Mouse (Mus musculus): ENCODE measurements around the gene Cmpk1. TPM values are rescaled to one million over a fixed set of nuclear protein-coding genes. Genes with fewer than 3 reads are reported as not detected.

The Cmpk1 gene
- polyA plus RNA-seq, 1 experiment from 2014 or later, result 117 TPM

DNA sequence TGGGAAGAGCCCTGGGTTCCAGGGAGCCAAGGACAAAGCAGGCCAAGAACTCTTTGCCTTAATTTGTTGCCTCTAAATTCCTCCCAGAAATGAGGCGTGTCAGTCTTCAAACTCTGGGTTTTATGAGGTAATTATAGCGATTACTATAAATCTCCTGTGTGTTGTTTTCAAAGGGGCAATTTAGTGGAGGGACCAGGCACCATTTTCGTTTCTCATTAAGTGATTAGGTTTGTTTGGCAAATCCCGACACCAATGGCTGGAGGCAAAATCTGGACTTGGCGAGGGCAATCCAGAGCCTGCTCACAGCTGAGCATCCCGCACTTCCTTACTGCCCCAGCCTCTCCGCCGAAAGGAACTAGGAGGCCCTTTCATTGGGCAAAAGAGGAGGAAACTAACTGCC lies 44.5 kb downstream of the Cmpk1 start:
- H3K9ac ChIP-seq, result no peak overlapping the region
- H3K4me2 ChIP-seq, result no peak overlapping the region
- no peaks in the 10 kb centered on the region for H3K4me1 ChIP-seq
- H3K27me3 ChIP-seq (replicated peaks), result no peaks in the 10 kb centered on the region
- no peak for ATAC-seq (ENCODE audit: insufficient read depth, low FRiP score, low read depth)
- H3K4me3 ChIP-seq (replicated peaks), result no peak overlapping the region
- no peak overlapping the region for H3K27ac ChIP-seq
- H3K36me3 ChIP-seq, result no peaks in the 10 kb centered on the region
- H3K9me3 ChIP-seq, result no peaks in the 10 kb centered on the region
- WGBS, result 58% methylated on average over 8 of the region's 8 CpGs

DNA sequence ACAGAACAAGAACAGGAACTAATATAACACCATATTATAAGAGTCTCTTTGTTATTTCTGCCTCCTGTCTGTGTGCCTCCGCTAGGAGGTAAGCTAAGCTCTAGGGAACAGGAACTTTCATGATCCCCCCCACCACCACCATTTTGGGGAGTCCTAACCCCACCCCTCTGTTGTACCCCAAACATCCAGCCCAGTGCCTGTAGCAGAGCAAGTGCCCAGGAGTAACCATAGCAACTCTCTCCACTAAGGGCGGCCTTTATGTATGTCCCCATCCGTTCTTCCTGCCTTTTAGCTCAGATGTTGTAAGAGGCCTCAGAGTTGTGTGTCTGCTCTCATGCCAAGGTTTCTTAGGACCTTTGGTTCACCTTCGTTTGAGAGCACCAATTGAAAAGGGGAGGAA lies 44.9 kb downstream of the Cmpk1 start:
- Histone ChIP-seq H3K4me1 (no peaks in the 10 kb centered on the region), H3K4me2 (no peak overlapping the region), H3K9ac (no peak overlapping the region), H3K27me3 (replicated peaks) (no peaks in the 10 kb centered on the region), H3K4me3 (replicated peaks) (no peak overlapping the region), H3K9me3 (no peaks in the 10 kb centered on the region), H3K27ac (no peak overlapping the region), H3K36me3 (no peaks in the 10 kb centered on the region)
- no peak for ATAC-seq (ENCODE audit: insufficient read depth, low FRiP score, low read depth)
- 52% methylated on average over 4 of the region's 4 CpGs for WGBS

DNA sequence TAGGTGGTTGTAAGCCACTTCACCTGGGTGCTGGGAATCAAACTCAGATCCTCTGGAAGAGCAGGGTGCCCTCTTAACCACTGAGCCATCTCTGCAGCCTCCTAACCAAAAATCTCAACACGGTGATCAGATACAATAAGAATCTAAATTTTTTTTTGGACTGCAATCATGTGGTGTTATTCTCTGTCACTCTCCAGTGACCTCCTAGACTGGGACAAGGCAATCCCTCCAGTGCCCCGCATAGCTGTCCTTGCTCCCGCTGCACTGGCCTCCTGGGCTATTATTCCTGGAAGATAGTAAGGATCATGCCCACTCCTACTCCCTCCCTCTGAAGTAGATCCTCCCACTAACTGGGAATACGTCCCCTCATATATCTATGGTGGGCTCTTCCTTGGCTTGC lies 45.7 kb downstream of the Cmpk1 start:
- Histone ChIP-seq H3K9ac (no peak overlapping the region), H3K27ac (no peak overlapping the region), H3K9me3 (no peaks in the 10 kb centered on the region), H3K27me3 (replicated peaks) (no peaks in the 10 kb centered on the region), H3K4me1 (no peaks in the 10 kb centered on the region), H3K4me3 (replicated peaks) (no peak overlapping the region), H3K36me3 (no peaks in the 10 kb centered on the region), H3K4me2 (no peak overlapping the region)
- ATAC-seq (ENCODE audit: insufficient read depth, low FRiP score, low read depth), result no peak
- whole genome bisulfite sequencing, result 85% methylated on average over 4 of the region's 4 CpGs

DNA sequence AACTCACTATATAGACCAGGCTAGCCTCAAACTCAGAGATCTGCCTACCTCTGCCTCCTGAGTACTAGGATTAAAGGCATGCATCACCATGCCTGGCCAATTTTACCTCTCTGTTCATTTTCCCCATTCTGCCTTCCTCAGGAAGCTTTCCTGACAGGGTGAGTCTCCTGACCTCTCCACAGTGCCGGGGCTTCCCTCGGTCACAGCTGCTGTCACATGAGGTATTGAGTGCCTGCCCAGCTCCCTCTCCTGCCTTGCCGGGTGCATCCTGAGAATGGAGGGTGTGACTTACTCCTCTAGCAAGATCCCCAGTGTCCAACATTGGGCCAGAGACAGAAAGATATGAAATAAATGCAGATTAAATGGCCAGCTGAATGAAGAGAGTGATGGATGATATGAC lies 48.8 kb downstream of the Cmpk1 start:
- no peak for ATAC-seq (ENCODE audit: insufficient read depth, low FRiP score, low read depth)
- 53% methylated on average over 3 of the region's 3 CpGs for WGBS
- Histone ChIP-seq H3K36me3 (no peaks in the 10 kb centered on the region), H3K4me1 (no peaks in the 10 kb centered on the region), H3K9me3 (no peaks in the 10 kb centered on the region), H3K27me3 (replicated peaks) (no peaks in the 10 kb centered on the region), H3K4me2 (no peak overlapping the region), H3K27ac (no peak overlapping the region), H3K9ac (no peak overlapping the region), H3K4me3 (replicated peaks) (no peak overlapping the region)

DNA sequence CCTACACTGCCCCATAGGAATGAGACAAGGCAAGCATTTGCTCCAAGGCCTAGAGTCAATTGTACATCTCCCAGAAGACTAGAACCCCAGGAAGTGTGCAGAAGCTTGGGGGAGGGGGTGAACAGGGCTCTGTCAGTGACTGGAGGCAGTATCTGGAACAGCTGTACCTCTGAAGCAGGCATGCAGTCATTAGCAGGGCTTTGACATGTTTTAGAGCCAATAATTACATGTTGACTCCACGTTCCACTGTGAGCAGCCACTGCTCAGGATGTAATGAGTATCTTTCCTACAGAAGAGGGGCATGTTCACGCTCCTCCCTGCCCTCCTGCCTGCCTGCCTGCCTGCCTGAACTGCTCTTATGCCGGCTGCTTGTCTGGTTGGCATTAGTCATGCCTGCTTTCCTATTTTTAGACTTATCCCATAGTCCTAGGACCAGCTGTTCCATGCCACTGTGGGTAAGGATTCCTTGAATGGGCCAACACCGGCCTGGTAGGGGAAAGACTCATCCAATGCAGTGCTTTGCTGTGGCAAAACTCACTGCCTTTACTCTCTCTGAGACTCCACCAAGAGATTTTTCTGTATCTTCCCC lies 49.5 kb downstream of the Cmpk1 start:
- WGBS, result 66% methylated on average over 4 of the region's 4 CpGs
- H3K9ac ChIP-seq, result no peak overlapping the region
- H3K36me3 ChIP-seq, result no peaks in the 10 kb centered on the region
- no peaks in the 10 kb centered on the region for H3K4me1 ChIP-seq
- H3K9me3 ChIP-seq, result no peaks in the 10 kb centered on the region
- H3K27me3 ChIP-seq (replicated peaks), result no peaks in the 10 kb centered on the region
- ATAC-seq (ENCODE audit: insufficient read depth, low FRiP score, low read depth), result no peak
- H3K27ac ChIP-seq, result no peak overlapping the region
- H3K4me3 ChIP-seq (replicated peaks), result no peak overlapping the region
- no peak overlapping the region for H3K4me2 ChIP-seq

DNA sequence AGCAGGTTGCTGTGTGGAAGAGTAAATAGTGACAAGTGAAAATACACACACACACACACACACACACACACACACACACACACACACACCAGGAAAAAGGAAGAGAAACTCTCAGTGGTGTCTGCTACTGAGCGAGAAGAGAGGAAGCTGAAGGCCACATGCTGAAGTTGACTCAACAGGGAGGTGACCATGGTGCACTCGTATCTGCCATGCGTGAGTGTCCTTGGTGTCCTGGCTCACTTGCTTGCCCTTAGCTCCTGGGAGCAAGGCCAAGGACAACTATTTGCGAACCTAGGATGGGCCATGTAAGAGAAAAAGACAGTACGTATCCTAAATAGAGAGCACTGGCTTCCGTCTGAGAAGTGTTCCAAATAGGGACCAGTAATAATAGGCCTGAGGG lies 52.9 kb downstream of the Cmpk1 start:
- Histone ChIP-seq H3K36me3 (no peaks in the 10 kb centered on the region), H3K4me3 (replicated peaks) (no peak overlapping the region), H3K9ac (no peak overlapping the region), H3K27me3 (replicated peaks) (peaks cover 10% of the 10 kb centered on the region; the same call in 1 of the 2 replicates), H3K27ac (no peak overlapping the region), H3K4me2 (no peak overlapping the region), H3K4me1 (no peaks in the 10 kb centered on the region), H3K9me3 (no peaks in the 10 kb centered on the region)
- 82% methylated on average over 6 of the region's 6 CpGs for WGBS
- ATAC-seq (ENCODE audit: insufficient read depth, low FRiP score, low read depth), result no peak

DNA sequence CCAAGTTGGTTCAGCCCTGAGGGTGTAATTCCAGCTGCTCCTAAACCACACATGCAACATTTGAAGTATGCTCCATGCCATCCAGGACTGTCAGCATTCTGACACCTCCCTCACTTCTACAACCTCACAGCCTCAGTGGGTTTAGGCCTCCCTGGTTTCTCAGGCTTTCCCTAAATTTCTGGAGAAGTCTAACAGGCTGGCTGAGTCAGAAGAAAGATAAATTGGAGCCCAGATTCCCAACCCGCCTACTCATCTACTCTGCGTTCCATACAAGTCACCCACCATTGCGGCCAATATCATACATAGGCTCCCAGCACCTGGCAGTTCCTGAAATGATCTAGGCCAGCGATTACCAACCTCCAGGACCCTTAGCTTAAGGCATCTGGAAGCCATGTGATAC lies 54.3 kb downstream of the Cmpk1 start:
- Histone ChIP-seq H3K9ac (no peak overlapping the region), H3K4me2 (no peak overlapping the region), H3K4me1 (no peaks in the 10 kb centered on the region), H3K4me3 (replicated peaks) (no peak overlapping the region), H3K27ac (no peak overlapping the region), H3K9me3 (no peaks in the 10 kb centered on the region), H3K27me3 (replicated peaks) (peaks cover 22% of the 10 kb centered on the region), H3K36me3 (no peaks in the 10 kb centered on the region)
- 87% methylated on average over 4 of the region's 4 CpGs for WGBS
- no peak for ATAC-seq (ENCODE audit: insufficient read depth, low FRiP score, low read depth)

DNA sequence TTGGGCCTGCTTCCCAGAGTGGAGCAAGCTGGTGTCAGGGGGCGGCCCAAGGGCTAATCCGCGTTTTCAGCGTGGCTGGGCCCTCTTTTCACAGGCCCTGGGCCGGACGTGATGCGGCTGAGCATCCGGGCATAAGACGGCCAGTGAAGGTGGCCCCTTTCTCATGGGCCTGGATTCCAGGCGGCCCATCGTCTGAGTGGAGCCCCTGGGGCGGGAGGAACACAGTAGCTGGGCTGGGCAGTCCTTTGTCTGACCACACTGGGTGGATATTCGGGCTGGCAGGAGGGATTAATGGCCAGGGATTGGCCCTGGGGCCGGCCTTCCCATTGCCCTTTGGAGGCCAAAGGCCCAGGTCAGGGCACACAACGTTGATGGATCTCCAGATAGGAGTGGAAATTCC lies 57.9 kb downstream of the Cmpk1 start:
- H3K27me3 ChIP-seq (replicated peaks), result peaks cover 58% of the 10 kb centered on the region
- WGBS, result 42% methylated on average over 15 of the region's 15 CpGs

DNA sequence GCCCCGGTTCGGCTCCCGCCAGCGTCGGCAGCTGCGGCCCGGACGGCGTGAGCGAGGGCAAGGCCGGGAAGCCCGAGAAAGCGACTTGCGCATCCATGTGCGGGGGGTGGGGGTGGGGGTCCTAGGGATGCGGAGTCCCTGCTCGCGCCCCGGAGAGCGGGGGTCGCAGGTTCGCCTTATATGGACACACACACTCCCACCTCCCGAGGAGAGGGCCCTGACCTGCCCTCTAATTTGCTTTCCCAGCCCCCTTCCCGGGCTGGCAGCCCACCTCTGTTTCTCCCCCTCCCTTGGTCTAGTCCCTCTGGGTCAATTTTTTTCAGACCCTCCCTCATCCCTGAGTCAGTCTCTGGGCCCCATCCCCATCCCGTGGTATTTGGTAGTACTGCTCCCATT lies 61.1 kb downstream of the Cmpk1 start, which contains the start of gene Foxe3:
Foxe3 (minus strand) TSS at position 97 of the 396 bp plus-strand sequence.
- H3K27me3 ChIP-seq (replicated peaks), result peaks cover 78% of the 10 kb centered on the region
- H3K4me3 ChIP-seq (replicated peaks), result peak within 1 kb of the TSS; percentile 43
- H3K4me1 ChIP-seq, result peaks cover 16% of the 10 kb centered on the region
- no peak for ATAC-seq (ENCODE audit: insufficient read depth, low FRiP score, low read depth)
- H3K27ac ChIP-seq, result no peak within 1 kb of the TSS
- H3K36me3 ChIP-seq, result no peaks in the 10 kb centered on the region
- no peak within 1 kb of the TSS for H3K9ac ChIP-seq
- no peaks in the 10 kb centered on the region for H3K9me3 ChIP-seq
- WGBS, result 2% methylated on average over 22 of the region's 25 CpGs
- peak within 1 kb of the TSS; percentile 79 for H3K4me2 ChIP-seq

More for the DNA sequence above, 57.9 kb downstream of the Cmpk1 start:
- H3K36me3 ChIP-seq, result no peaks in the 10 kb centered on the region
- H3K4me3 ChIP-seq (replicated peaks), result no peak overlapping the region
- ATAC-seq (ENCODE audit: insufficient read depth, low FRiP score, low read depth), result no peak
- no peak overlapping the region for H3K9ac ChIP-seq
- H3K27ac ChIP-seq, result no peak overlapping the region
- peaks cover 16% of the 10 kb centered on the region for H3K4me1 ChIP-seq
- no peak overlapping the region for H3K4me2 ChIP-seq
- no peaks in the 10 kb centered on the region for H3K9me3 ChIP-seq

DNA sequence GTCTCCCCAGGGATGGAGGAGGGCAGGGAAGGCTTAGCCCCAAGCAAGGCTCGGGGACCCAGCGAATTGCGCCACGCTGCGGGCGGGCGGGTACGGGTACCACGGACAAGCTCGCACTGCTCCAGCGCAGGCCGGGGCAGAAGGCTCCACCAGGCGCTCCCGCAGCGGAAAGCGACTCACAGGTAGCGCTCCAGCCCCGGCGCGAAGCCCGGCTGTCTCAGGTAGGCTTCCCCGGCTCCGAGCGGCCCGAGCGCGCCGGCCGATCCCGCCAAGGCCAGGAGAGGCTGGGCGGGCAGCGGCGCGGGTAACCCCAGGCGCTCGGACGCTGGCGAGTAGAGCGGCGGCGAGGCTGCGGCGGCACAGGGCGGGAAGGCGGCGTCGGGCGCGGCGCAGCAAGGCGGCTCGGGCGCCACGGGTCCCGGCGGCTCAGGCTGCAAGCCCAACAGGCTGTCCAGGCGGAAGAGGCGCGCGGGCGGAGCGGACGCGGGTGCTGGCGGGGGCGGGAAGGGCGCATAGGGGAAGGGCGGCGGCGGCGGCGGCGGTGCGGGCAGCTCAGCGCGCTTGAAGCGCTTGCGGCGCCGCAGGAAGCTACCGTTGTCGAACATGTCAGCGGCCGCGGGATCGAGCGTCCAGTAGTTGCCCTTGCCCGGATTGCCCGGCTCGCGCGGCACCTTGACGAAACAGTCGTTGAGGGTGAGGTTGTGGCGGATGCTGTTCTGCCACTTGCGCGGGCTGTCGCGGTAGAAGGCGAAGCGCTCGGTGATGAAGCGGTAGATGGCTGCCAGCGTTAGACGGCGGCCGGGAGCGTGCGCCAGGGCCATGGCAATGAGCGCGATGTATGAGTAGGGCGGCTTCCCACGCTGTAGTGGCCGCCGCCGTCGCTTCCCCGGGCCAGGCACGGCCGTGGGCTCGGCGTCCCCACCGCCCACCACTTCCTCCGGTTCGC lies 61.8 kb downstream of the Cmpk1 start:
- Histone ChIP-seq H3K36me3 (no peaks in the 10 kb centered on the region), H3K9me3 (no peaks in the 10 kb centered on the region), H3K27ac (no peak overlapping the region), H3K4me1 (peaks cover 16% of the 10 kb centered on the region), H3K4me3 (replicated peaks) (peak overlapping the region; percentile 43), H3K9ac (no peak overlapping the region), H3K4me2 (peak overlapping the region; percentile 79), H3K27me3 (replicated peaks) (peaks cover 74% of the 10 kb centered on the region)
- ATAC-seq (ENCODE audit: insufficient read depth, low FRiP score, low read depth), result peak; percentile 39; the same call in 1 of the 2 replicates
- under 1% methylated on average over 124 of the region's 125 CpGs for WGBS

DNA sequence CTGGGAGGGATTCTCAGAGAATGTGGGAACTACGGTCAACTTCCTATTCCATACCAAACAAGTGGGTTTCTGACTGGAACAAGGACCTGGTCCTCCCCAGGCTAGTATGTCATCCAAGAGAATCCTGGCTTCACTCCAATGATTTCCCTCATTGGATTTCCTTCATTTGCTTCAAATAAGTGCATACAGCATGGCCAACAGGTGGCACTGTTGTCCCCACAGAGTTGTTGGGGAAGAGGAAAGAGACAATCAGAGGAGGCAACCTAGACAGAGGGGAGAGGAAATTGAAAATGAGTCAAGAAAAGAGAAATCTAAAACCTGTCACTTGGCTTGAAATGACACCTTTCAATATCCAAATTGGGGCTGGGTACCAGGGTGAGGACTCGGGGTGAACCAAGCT lies 70.0 kb downstream of the Cmpk1 start:
- no peaks in the 10 kb centered on the region for H3K4me1 ChIP-seq
- H3K27ac ChIP-seq, result no peak overlapping the region
- H3K4me2 ChIP-seq, result no peak overlapping the region
- no peak overlapping the region for H3K9ac ChIP-seq
- H3K36me3 ChIP-seq, result no peaks in the 10 kb centered on the region
- no peaks in the 10 kb centered on the region for H3K9me3 ChIP-seq
- no peak overlapping the region for H3K4me3 ChIP-seq (replicated peaks)
- WGBS, result 46% methylated on average over 2 of the region's 2 CpGs
- H3K27me3 ChIP-seq (replicated peaks), result peaks cover 53% of the 10 kb centered on the region
- no peak for ATAC-seq (ENCODE audit: insufficient read depth, low FRiP score, low read depth)

DNA sequence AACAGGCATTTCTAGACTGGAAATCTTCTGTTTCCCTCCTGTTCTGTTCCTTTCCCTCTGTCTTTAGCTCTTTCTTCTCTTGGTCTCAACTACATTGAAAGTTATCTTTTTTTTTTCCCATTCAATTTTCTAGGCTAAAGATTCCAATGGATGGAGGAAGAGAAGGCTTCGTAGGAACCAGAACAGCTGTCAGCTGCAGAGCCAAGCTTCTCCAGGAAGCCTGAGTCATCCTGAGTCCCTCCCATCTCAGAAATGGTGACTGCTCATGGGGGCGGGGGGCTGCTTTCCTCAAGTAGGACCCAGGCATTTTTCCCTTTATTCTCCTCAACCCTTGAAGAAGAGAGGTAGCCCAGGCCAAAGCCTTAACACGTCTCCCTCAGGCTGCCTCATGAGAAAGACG lies 71.0 kb downstream of the Cmpk1 start:
- H3K4me2 ChIP-seq, result no peak overlapping the region
- H3K27me3 ChIP-seq (replicated peaks), result peaks cover 60% of the 10 kb centered on the region
- no peaks in the 10 kb centered on the region for H3K36me3 ChIP-seq
- WGBS, result 40% methylated on average over 4 of the region's 4 CpGs
- no peaks in the 10 kb centered on the region for H3K4me1 ChIP-seq
- ATAC-seq (ENCODE audit: insufficient read depth, low FRiP score, low read depth), result no peak
- H3K4me3 ChIP-seq (replicated peaks), result no peak overlapping the region
- H3K27ac ChIP-seq, result no peak overlapping the region
- no peaks in the 10 kb centered on the region for H3K9me3 ChIP-seq
- no peak overlapping the region for H3K9ac ChIP-seq
